Mouse (Mus musculus) frontal cortex, postnatal 10 days (tissue): ENCODE results near the gene Ep300.

ENCODE experiments used
- DNase-seq, 2 experiments: peaks; one replicate each; pipeline ENCODE4 v3.0.0; 2022; ENCODE audit warnings: low spot score in 2 of 2, mixed read lengths in 1 of 2

Gene Ep300

DNA sequence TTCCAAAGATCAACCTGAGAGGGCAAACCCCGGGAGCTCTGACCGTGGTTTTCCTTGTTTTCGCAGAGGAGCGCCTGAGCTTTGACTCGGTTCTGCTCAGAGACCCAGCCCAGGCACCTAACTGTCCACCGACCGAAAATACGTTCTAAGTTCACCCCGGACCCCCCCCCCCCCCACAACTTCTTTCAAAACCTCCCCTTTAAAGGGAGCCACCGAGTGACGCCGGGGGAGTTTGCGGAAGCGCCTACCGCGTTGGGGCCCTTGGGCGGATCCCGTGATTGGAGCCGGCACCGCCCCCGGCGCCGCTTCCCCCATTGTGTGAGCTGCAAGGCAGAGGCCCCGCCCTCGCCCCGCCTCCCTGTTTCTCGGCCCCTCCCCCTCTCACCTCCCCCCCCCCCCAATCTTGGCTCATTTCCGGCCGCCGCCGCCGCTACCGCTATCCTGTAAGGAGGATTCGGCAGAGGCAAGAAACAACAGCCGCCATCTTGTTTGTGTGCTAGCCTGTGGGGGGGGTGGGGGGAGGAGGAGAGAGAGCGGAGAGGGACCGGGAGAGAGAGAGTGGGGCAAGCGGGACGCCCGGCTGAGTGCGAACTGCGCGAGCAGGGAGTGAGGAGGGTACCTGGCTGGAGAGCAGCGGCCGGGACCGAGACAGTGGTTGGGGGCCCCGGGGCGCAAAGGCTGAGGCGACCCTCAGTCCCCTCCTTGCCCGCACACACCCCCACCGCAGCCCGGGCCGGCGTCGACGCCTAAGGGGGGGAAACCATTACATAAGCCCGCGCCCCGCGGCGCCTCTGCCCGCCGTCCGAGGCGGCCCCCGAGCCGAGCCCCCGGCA lies at the start of gene Ep300:
TSS of gene Ep300 (plus strand) at position 439 of the 833 bp plus-strand sequence.
- peak; percentile 95 to 96 for DNase-seq

DNA sequence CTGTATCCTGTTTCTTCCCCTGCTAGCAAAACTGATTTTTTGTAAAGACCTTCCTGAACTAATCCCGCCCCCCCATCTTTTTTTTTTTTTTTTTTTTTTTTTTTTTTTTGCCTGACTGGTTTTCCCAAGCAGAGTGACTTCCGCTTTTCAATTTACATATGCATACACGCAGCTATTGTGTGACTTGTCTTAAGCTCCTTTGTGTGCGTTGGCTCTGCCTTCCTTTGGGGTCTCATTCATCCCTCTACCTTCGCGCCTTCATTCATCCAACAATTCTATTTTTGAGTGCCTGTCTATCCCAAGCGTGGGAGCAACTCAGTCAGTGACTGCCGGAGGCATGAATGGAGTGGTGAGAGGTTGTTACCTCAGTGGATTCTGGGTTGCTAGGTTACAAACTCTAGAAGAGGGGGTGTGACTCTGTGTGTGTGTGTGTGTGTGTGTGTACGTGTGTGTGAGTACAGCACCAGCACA lies 49.2 kb upstream of the Ep300 start:
- peak; percentile 46 to 70 for DNase-seq

DNA sequence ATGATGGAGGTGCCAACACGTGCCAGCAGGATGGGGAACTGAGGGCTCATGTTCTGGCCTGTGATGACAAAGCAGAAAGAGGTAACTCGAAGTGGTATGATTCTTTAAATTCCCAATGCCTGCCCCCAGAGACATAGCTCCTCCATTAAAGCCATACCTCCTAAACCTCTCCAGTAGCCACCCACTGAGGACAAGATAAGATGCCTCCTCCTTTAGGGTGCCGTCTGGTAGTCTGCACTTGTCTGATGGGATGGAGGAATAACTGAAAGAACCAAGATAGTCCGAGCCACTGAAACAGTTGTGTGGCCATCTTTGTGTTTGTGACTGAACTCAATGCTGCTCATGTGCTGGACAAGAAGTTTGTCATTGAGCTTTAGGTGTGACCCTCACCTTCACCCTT lies 47.0 kb upstream of the Ep300 start:
- DNase-seq: no peak

DNA sequence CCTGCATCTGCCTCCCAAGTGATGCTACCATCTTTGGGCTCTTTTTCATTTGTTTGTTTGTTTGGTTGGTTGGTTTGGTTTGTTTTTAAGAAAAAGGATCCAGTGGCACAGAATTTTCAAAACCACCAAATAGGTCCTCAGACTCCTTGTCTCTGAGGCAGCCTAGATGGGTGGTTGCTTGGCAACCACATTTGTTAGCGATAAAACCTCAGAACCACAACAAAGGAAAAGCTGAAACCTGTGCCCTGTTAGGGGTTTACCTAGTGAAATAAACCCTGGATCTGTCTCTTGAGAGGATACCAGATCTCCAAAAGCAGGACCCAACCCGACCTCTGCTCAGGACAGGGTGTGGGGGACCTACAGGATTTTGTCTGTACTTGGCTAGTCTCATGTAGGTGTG lies 45.6 kb upstream of the Ep300 start:
- DNase-seq: no peak

DNA sequence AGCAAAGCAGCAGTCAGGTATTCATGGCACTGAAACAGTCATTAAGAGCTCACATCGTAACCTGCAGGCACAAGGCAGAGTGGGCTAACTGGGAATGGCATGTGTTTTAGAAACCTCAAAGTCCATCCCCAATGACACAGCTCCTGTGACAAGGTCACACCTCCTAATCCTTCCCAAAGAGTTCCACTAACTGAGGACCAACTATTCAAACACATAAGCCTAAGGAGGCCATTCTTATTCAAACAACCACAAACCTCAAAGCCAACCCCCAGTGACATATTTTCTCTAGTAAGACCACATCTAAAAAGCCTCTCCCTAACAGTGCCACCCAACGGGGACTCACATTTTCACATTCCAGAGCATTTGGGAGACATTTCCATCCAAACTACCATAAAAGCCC lies 40.2 kb upstream of the Ep300 start:
- no peak for DNase-seq

DNA sequence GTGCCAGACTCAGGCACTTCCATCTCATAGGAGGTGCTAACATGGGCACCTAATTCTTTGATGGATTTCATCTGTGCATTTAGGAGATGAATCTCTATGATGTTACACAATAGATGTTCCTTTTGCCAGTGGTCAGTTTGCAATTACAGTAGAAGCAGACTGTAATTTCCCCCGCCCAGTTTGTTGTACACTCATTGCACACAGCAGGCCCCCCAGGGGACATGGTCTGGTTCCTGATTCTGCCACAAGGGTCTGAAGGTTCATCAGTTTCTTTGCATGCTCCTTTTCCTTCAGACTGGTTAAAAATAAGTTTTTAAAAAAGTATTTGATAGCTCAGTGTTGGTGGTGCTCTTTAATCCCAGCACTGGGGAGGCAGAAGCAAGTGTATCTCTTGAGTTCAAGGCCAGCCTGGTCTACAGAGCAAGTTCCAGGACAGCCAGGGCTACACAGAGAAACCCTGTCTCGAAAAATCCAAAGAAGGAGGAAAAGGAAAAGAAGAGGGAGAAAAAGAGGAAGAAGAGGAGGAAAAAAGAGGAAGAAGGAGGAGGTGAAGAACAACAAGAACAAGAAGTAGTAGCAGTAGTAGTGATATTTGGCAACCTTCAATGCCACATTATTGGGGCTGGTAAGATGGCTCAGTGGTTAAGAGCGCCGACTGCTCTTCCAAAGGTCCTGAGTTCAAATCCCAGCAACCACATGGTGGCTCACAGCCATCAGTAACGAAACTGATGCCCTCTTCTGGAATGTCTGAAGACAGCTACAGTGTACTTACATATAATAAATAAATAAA lies 39.6 kb upstream of the Ep300 start:
- no peak for DNase-seq

DNA sequence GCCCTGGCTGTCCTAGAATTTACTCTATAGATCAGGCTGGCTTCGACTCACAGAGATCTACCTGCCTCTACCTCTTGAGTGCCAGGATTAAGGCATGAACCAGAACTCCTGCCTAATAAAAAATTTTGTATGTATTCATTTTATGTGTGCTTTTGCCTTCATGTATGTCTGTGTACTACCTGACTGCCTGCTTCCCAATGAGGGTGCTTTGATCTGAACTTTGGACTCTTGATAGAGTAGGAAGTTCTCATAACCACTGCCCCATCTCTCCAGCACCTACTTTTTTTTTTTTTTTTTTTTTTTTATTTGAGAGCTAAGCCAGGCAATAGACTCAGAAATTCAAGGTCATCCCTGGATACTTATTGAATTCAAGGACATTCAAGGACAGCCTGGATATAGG lies 31.7 kb upstream of the Ep300 start:
- no peak for DNase-seq

DNA sequence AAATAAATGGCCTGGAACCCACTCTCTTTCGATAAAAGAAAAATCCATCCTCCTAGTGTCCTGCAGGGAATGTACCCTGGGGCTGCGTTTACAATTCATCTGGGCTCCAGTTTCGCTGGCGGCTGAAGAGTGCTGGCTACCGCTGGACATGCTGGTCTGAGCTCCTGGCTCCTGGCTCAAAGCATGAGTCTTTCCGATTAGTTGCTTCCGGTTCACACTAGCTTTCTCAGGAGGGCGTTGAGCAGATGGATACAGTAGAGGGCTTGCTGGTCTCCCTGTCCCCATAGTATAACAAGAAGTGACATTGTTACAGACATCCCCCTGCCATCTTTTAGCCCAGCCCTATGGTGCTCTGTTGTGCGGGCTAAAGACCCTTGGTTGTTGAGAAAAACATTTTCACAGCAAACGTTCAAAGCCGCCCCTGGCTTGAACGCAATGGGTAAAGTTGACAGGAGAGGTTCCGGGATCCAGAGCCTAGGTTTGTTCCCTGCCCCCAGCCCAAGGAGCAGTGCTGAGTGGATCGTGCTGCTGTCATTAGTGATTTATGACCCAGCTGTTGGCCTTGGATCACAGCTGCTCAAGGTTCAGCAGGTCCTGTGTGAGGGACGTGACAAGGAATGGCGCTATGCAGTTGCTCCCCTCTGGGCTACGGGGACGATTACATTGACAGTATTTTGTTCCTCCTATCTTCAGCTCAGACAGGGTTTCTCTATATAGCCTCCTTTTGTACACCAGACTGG lies 30.4 kb upstream of the Ep300 start:
- no peak for DNase-seq

DNA sequence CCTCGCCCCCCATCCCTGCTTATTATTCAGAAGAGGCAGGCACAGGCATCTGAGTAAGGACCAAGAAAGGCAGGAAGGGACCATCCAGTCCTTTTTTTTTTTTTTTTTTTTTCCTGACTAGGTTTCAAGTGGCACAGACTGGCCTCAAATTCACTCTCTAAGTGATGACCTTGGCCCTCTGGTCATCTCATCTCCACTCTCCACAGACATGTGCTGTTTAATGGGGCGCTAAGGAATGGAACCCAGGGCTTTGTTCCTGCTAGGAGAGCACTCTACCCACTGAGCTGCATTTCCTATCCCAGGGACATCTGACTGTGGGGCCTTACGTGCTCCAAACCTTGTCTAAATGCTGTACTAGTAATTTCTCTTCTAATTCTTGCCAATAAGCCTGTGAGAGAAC lies 29.2 kb upstream of the Ep300 start:
- no peak for DNase-seq

DNA sequence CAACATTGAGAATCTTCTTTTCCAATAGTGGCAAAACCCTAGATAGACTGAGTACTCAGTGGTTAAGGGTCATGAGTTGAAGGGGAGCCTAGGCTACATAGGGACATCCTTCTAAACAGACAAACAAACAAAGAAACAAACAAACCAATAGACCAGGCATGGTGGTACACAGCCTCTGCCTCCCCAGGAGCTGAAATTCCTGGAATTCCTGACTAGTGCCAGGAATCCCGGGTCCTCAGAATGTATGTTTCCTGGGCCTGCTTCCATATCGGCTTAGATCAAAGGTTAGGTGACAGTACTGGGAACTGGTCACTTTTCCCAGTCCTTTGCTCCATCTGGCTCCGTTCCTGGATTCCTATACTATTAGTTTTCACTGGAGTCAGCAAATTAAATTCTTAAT lies 23.6 kb upstream of the Ep300 start:
- no peak for DNase-seq

DNA sequence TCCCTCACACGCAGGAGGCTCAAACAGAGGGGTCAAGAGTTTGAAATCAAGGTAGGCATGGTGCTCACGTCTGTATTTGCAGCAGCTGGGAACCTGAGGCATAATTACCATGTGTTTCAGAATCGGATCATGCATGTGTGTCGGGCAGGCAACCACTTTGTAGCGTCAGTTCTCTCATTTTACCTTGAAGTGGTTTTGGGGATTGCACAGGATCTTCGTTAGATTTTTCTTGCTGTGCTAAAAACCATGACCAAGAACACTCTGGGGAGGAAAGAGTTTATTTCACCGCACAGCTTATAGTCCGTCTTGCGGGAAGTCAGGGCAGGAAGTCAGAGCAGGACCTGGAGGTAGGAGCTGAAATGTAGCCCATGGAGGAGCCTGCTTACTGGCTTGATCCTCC lies 23.2 kb upstream of the Ep300 start:
- DNase-seq: no peak

DNA sequence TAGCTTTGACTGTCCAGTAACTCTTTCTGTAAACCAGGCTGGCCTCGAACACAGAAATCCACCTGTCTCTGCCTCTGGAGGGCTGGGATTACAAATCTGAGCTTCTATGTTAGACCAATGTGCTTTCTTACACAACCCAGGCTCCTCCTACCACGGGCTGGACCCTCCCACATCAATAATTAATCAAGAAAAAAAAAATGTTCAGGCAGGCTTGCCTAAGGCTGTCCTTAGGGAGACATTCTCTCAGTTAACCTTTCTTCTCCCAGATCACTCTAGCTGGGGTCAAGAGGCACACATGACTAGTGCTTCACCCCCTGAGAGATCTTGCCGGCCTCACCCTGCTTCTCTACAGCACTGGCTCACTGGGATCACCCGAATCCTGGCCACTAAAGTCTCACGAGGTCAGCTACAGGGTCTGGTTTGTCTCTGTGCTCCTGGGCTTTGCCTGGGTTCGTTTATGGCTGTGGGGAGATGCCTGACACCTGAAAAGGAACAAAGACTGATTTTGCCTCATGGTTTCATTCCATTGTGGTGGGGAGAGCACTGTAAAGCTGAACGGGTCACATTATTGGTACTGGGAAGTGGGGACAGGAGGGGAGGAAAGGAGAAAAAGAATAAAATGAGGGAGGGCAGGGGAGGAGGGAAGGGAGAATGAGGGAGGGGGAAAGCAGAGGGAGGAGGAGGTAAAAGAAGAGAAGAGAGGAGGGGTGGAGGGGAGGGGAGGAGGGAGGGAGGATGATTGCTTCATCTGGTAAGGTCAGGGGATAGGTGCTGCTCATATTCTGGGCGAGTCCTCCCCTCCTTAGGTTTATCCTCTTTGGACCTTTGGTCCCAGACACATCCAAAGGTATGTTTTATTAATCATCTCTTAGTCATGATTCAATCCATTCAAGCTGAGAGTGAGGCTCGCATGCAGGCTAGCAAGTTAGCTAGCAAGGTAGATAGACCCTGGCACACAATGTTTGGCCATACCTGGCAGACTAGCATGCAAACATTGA lies 22.4 kb upstream of the Ep300 start:
- DNase-seq: no peak

DNA sequence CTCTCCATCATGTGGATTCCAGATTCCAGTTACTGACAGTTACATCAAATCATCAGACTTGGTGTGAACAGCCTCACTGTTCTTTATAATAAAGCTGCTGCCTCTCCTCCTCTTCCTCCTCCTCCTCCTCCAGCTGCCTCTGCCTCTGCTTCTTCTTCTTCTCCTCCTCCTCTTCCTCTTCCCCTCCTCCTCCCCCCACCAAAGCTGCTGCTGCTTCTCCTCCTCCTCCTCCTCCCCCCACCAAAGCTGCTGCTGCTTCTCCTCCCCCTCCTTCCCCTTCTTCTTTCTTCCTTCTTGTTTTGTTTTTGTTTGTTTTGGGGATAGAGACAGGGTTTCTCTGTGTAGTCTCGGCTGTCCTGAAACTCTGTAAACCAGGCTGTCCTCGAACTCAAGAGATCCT lies 17.1 kb upstream of the Ep300 start:
- DNase-seq: no peak

DNA sequence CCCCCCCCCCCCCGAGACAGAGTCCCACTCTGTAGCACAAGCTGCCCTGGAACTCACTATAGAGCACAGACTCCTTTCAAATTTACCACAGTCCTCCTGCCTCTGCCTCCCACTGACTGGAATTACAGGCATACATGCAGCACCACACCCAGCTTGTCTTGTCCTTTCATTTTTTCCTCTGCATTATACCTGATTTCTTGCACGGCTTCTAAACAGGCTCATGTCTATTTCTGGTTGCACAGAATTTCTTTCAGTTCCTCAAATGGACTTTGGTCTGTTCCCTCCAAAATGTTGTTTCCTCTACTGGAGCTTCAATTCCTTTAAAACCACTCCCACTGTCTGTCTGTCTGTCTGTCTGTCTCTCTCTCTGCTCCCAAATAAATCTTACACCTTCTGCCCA lies 16.6 kb upstream of the Ep300 start:
- DNase-seq: no peak

DNA sequence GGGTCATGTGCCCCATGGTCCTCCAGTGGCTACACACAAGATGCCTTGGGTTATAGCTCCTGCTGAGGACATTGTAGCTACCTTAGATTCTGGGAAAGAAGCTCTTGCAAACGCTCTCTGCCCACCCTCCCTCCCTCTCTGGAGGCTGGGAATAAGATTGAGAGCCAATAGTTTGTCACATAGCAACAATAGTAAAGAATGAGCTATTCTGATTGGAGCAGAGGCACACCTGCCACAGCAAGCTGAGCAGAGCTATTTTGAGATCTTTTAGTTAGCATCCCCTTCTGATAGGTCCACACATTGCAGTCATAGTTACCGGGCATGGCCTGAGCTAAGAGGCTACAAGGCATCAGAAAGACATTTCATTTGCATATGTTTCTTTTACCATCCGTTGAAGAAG lies 8.2 kb upstream of the Ep300 start:
- DNase-seq: peak; percentile 13 to 49

DNA sequence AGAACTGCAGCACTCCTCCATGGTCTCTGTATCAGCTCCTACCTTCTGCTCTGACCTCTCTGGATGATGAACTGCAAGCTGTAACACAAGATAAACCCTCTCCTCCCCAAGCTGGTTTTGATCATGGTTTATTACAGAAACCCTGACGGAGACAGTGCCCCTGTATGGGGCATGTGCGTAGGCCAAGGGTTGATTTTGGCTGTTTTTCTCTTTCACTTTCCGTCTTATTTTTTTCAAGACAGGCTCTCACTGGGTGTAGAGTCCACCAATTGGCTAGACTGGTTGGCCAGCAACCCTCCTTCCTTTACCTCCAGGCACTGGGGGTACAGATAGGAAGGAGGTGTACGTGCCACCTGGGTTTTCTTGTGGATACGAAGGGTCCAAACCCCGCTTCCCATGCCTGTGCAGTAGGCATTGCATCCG lies 7.4 kb upstream of the Ep300 start:
- no peak for DNase-seq

DNA sequence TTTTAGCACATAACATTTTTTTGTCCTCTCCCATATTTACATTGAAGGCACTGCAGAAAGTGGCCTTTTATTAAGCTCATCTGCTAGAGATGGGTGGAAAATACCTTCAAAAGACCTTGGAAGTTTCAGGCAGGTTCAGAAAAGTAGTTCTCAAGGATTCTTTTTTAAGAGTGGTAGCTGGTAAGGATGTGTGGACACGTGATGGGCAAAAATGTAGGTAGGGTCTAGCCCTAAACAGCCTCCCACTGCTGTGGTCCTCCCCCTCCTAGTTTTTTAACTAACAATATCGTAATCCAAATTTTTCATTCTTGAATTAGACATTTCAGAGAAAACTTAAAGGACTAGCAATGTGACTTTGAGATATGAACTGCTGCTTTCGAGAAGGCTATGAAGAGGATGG lies 685 bp upstream of the Ep300 start:
- no peak for DNase-seq

DNA sequence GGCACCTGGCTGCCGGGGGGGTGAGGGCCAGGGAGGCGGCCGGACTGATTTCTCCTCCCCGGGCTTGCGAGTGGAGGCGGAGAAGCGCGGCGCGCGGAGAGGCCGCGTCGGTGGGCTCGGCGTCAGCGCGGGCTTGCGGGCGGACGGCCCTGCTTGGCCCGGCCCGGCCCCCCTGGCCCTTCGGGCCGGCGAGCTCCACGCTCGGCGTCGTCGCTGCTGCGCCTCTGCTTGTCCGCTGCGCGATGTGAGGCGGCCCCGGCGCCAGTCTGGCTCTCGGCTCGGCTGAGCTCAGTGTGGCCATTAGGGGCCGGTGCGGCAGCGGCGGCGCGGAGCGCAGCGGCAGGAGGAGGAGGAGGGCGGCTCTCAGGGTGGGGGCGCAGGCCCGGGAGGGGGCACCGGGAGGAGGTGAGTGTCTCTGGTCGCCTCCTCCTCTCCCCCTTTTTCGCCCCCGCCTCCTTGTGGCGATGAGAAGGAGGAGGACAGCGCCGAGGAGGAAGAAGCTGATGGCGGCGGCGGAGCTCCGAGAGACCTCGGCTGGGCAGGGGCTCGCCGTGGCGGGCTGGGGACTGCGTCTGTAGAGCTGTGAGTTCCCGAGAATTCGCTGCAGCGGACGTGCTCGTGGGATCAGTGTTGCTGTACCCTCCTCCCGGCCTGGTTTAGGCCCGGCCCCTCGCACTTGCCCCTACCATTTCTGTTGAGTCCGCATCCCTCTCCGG lies 753 bp downstream of the Ep300 start:
- peak; percentile 85 to 86 for DNase-seq

DNA sequence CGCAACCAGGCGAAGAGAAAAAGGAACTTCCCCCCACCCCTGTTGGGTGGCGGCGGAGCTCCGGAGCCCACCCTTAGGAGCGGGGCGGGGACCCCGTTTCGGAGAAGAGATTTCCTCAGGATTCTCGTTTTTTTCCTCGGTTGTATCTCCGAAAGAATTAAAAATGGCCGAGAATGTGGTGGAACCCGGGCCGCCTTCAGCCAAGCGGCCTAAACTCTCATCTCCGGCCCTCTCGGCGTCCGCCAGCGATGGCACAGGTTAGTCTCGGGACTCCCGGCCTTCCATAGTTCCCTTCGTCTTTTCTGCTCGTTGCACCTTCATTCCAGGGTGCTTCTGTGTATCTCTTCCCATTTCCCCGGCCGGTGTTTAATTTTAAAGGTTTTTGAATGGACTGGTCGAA lies 1.3 kb downstream of the Ep300 start:
- no peak for DNase-seq

DNA sequence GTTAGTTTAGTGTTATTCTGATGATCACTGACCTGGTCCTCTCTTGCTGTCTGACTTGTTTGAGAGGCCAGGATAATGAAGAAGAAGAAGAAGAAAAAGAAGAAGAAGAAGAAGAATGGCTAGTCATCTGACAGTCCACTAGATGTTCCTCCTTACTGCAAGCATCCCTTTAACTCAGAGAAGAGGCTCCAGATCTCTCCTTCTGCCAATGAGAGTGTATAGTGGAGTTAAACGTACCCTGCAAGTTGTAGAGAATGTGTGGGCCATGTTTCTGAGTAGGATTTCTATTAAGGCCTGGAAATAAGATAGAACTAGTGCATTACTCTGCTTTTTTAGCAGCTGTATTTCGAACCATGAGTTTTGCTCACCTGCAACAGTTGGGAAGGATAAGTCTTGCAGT lies 2.5 kb downstream of the Ep300 start:
- DNase-seq: no peak
